ENCODE assay signal across 8 mouse cellular contexts in the genomic region with DNA sequence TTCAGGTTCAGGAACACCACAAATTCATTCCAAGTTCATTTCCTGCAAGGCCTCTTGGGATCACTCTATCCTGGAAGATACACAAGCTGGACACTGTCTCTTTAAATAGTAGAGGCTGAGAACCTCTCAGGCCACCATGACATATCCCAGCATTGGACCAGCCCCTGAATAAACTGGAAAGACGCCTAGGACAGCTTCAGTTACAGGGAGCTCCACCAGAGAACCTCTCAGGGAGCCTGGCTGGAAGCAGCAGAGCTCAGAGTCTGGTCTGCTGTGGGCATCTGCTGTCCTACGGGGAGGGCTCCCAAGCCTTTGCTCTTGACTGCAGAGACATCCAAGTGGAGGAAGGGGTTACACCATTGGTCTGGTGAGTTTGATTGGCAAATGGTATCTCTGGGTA. TPM values are rescaled to one million over a fixed set of nuclear protein-coding genes. Genes with fewer than 3 reads are reported as not detected.
DNase-seq lines count a peak whose midpoint lies in the region; ATAC-seq and TF ChIP-seq lines count a peak whose summit lies in the region.

A gene (plus strand): TSS at position 199 of the 400 bp plus-strand sequence.

- H3K9me3 ChIP-seq in kidney, embryonic 14.5 days (ENCODE audit: control insufficient read depth, low read length) = no peaks in the 10 kb centered on the region
- H3K9me3 ChIP-seq in intestine, postnatal 0 days (ENCODE audit: control insufficient read depth) = no peaks in the 10 kb centered on the region
- no peaks in the 10 kb centered on the region for H3K9me3 ChIP-seq in midbrain, embryonic 12.5 days

- no peak within 1 kb of the TSS for H3K9ac ChIP-seq in kidney, embryonic 14.5 days (ENCODE audit: low read depth, low read length)
- H3K9ac ChIP-seq in intestine, postnatal 0 days (ENCODE audit: low read depth, low read length) = no peak within 1 kb of the TSS
- H3K9ac ChIP-seq in midbrain, embryonic 12.5 days (replicated peaks) = no peak within 1 kb of the TSS

- no peaks in the 10 kb centered on the region for H3K36me3 ChIP-seq in kidney, embryonic 14.5 days (ENCODE audit: control insufficient read depth, insufficient read depth, low read length)
- H3K36me3 ChIP-seq in intestine, postnatal 0 days (ENCODE audit: control insufficient read depth, insufficient read depth) = no peaks in the 10 kb centered on the region
- H3K36me3 ChIP-seq in midbrain, embryonic 12.5 days = no peaks in the 10 kb centered on the region

- peaks cover 26% of the 10 kb centered on the region for H3K4me1 ChIP-seq in kidney, embryonic 14.5 days (ENCODE audit: control insufficient read depth, insufficient read depth, low read length)
- peaks cover 11% of the 10 kb centered on the region; the same call in 1 of the 2 replicates for H3K4me1 ChIP-seq in intestine, postnatal 0 days (replicated peaks; ENCODE audit: control insufficient read depth, insufficient read depth, low read length)
- H3K4me1 ChIP-seq in midbrain, embryonic 12.5 days = peaks cover 22% of the 10 kb centered on the region

- TF ChIP-seq CTCF in intestine, postnatal 0 days (IDR thresholded peaks at IDR 0.05; ENCODE audit: low read depth) = no peak

- H3K4me2 ChIP-seq in kidney, embryonic 14.5 days (replicated peaks; ENCODE audit: low read depth, low read length) = no peak within 1 kb of the TSS; the same call in 1 of the 2 replicates
- peak within 1 kb of the TSS; percentile 75 for H3K4me2 ChIP-seq in intestine, postnatal 0 days (replicated peaks; ENCODE audit: low read depth)
- no peak within 1 kb of the TSS for H3K4me2 ChIP-seq in midbrain, embryonic 12.5 days (replicated peaks)

- no peak for DNase-seq in kidney, adult 9 months
- no peak for DNase-seq in adrenal gland, postnatal 25 days
- DNase-seq in gonadal fat pad, adult 2 months (ENCODE audit: low read depth) = no peak
- DNase-seq in cerebellum, postnatal 14 days = no peak
- DNase-seq in embryo, embryonic 10.5 days (ENCODE audit: low spot score) = no peak

- ATAC-seq in kidney, embryonic 14.5 days (ENCODE audit: low FRiP score, low TSS enrichment) = no peak
- ATAC-seq in intestine, postnatal 0 days = no peak
- no peak for ATAC-seq in midbrain, embryonic 12.5 days (ENCODE audit: low FRiP score, low read depth)

- no peak within 1 kb of the TSS for H3K4me3 ChIP-seq in kidney, embryonic 14.5 days (ENCODE audit: low read length)
- H3K4me3 ChIP-seq in intestine, postnatal 0 days (ENCODE audit: low read depth, low read length) = peak within 1 kb of the TSS; percentile 5; the same call in 1 of the 2 replicates
- H3K4me3 ChIP-seq in midbrain, embryonic 12.5 days = no peak within 1 kb of the TSS

- H3K27ac ChIP-seq in kidney, embryonic 14.5 days (ENCODE audit: low read depth, low read length) = no peak within 1 kb of the TSS
- no peak within 1 kb of the TSS for H3K27ac ChIP-seq in intestine, postnatal 0 days (ENCODE audit: low read depth, low read length)
- H3K27ac ChIP-seq in midbrain, embryonic 12.5 days (replicated peaks) = no peak within 1 kb of the TSS

- H3K27me3 ChIP-seq in kidney, embryonic 14.5 days (ENCODE audit: control insufficient read depth, insufficient read depth, low read length) = peaks cover 27% of the 10 kb centered on the region
- peaks cover 30% of the 10 kb centered on the region for H3K27me3 ChIP-seq in intestine, postnatal 0 days (replicated peaks; ENCODE audit: control insufficient read depth, insufficient read depth, low read length)
- peaks cover 63% of the 10 kb centered on the region for H3K27me3 ChIP-seq in midbrain, embryonic 12.5 days

- 60% methylated on average over 2 of the region's 2 CpGs for WGBS in kidney, embryonic 14.5 days
- WGBS in intestine, postnatal 0 days = 71% methylated on average over 2 of the region's 2 CpGs
- WGBS in midbrain, embryonic 12.5 days = 76% methylated on average over 2 of the region's 2 CpGs

RNA-seq across cellular contexts. Expression of the gene that starts here (rescaled TPM):
- 59.6 and 68.1 TPM in 2 replicates for polyA plus RNA-seq in kidney, embryonic 14.5 days (2014; fragmentation: Nextera tagmentation; extraction: Ambion mirVana)
- 161 and 162 TPM in 2 replicates for total RNA-seq in adrenal gland, postnatal 25 days (2021)
- 108 and 117 TPM in 2 replicates for polyA plus RNA-seq in gonadal fat pad, adult 2 months (2012; rRNA removed)
- 49.1 and 54.0 TPM in 2 replicates for polyA plus RNA-seq in intestine, postnatal 0 days (2015; fragmentation: Nextera tagmentation; extraction: Ambion mirVana)
- 29.8 and 41.6 TPM in 2 replicates for polyA plus RNA-seq in midbrain, embryonic 12.5 days (2016; fragmentation: Nextera tagmentation; extraction: Ambion mirVana)
